Mouse (Mus musculus) forebrain, postnatal 0 days (tissue): Measurements from ENCODE around the gene Gamt. TPM values are rescaled to one million over a fixed set of nuclear protein-coding genes. Genes with fewer than 3 reads are reported as not detected.
"Not testable (repeated sequence)": the region's sequence is repeated elsewhere in the genome, so short reads cannot be mapped to it uniquely, and the experiment has no call there.

ENCODE experiments used
- ATAC-seq: fragments of 200-750 bp; cut with Nextera tagmentation; 2 replicates; pipeline ENCODE4 v1.8.0; 2017; ENCODE audit warnings: mild to moderate bottlenecking, moderate library complexity
- DNase-seq: peaks from one replicate; pipeline ENCODE4 v3.0.0-alpha.2; 2015
- H3K27ac ChIP-seq: fragments of 300-500 bp; sonication (generic); 2 replicates; pipeline ENCODE4 v1.5.1; 2014; ENCODE audit warnings: low read depth, mild to moderate bottlenecking, antibody characterized with exemption, low read length, moderate library complexity, mixed read lengths
- H3K27me3 ChIP-seq: fragments of 300-500 bp; sonication (generic); 2 replicates; pipeline ENCODE4 v1.6.1; 2014; ENCODE audit warnings: mild to moderate bottlenecking, low read length, mixed read lengths; ENCODE audit not compliant: insufficient read depth
- H3K36me3 ChIP-seq: fragments of 300-500 bp; sonication (generic); 2 replicates; pipeline ENCODE4 v1.6.1; 2014; ENCODE audit warnings: mild to moderate bottlenecking, moderate library complexity; ENCODE audit not compliant: insufficient read depth
- H3K4me1 ChIP-seq: fragments of 300-500 bp; sonication (generic); 2 replicates; pipeline ENCODE4 v1.6.1; 2014; ENCODE audit warnings: antibody characterized with exemption; ENCODE audit not compliant: insufficient read depth
- H3K4me2 ChIP-seq: fragments of 300-500 bp; sonication (generic); 2 replicates; pipeline ENCODE4 v1.6.1; 2014; ENCODE audit warnings: low read depth, mild to moderate bottlenecking, moderate library complexity
- H3K4me3 ChIP-seq: fragments of 300-500 bp; sonication (generic); 2 replicates; pipeline ENCODE4 v1.5.1; 2014; ENCODE audit warnings: low read depth, low read length, mixed read lengths
- H3K9ac ChIP-seq: fragments of 300-500 bp; sonication (generic); 2 replicates; pipeline ENCODE4 v1.6.1; 2014; ENCODE audit warnings: mild to moderate bottlenecking
- H3K9me3 ChIP-seq: fragments of 300-500 bp; sonication (generic); 2 replicates; pipeline ENCODE4 v1.6.1; 2016; ENCODE audit warnings: low read length
- CTCF ChIP-seq: sonication (generic); IDR thresholded peaks from 2 replicates; pipeline ENCODE4 v1.5.1; 2016; ENCODE audit warnings: antibody characterized with exemption, control low read depth, low read depth
- WGBS: fragments of 180-500 bp; shearing (Covaris S2); extraction: QIAGEN DNeasy Blood & Tissue Kit; methylation state at CpG from one replicate; pipeline ENCODE4 v1.1.7; 2014; 5-methylcytosine and 5-hydroxymethylcytosine counted together
- microRNA-seq, 2 experiments: library from miRNA; unstranded; fragments of <30 nt; microRNA quantifications; one replicate each; pipeline ENCODE4; 2016
- polyA plus RNA-seq: library from polyadenylated mRNA; unstranded; fragments of >200 nt; fragmentation: Nextera tagmentation; extraction: Ambion mirVana; gene quantifications from 2 replicates; pipeline ENCODE4 v1.2.1, GENCODE M21; 2015
- total RNA-seq: library from RNA; depleted of rRNA; stranded (reverse); fragments of >200 nt; gene quantifications from 2 replicates; pipeline ENCODE4 v1.2.3, GENCODE M21; 2014; rRNA removed

The Gamt gene
- total and polyA plus RNA-seq, 2 experiments from 2014 or later = 18.2 to 21.8 TPM

GRCm38 (mm10) chr10:80220676-80221075, 40.1 kb downstream of the Gamt start:
- WGBS = 44% methylated on average over 6 of the region's 9 CpGs
- Histone ChIP-seq H3K36me3 (no peaks in the 10 kb centered on the region), H3K9ac (no peak overlapping the region), H3K9me3 (no peaks in the 10 kb centered on the region), H3K4me3 (no peak overlapping the region), H3K27ac (no peak overlapping the region), H3K27me3 (no peaks in the 10 kb centered on the region), H3K4me2 (no peak overlapping the region), H3K4me1 (no peaks in the 10 kb centered on the region)
- ATAC-seq (no peak), DNase-seq (no peak)
- TF ChIP-seq CTCF = no peak

DNA sequence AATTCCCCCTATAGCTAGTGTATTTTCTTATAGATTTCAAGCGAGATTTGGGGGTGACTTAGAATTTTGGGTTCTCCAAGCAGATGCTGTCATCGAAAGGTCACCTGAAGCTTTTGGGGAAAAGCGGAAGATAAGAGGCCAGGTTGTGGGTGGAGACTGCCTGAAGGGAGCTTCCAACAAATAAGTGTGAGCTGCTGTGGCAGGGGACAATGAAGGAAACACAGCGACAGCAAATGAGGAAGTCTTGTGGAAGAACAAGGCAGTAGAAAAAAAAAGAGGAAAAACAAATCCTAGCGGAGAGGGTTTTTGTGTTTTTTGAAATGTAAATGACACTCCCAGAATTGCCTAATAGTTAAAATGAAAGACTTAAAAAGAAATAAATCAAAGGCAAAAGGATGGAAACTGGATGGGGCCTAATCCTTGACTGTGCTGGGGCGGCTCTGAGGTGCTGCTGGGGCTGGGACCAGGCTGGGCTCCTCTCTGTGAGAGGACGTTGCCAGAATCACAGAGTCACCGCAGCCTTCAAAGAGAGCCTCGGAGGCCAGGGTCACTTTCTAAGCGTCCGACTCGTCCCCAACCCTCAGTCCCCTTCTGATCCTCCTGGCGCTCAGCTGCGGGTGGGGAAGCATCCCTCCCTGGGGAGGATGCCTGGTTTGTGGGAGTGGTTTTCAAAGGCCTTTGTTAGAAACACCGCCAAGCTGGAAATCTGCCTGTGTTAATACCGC, 45.6 kb downstream of the Gamt start:
- H3K9me3 ChIP-seq = no peaks in the 10 kb centered on the region
- no peak for TF ChIP-seq CTCF
- H3K9ac ChIP-seq = peak overlapping the region; percentile 28; the same call in 1 of the 2 replicates
- 0 out of 2 replicates have a peak overlapping the region, but pooled peaks have one; percentile 21 for H3K27ac ChIP-seq
- no peak for DNase-seq
- H3K4me1 ChIP-seq = no peaks in the 10 kb centered on the region
- H3K27me3 ChIP-seq = no peaks in the 10 kb centered on the region
- H3K4me2 ChIP-seq = no peak overlapping the region
- ATAC-seq = no peak
- H3K4me3 ChIP-seq = no peak overlapping the region
- H3K36me3 ChIP-seq = no peaks in the 10 kb centered on the region
- 19% methylated on average over 16 of the region's 16 CpGs for WGBS

DNA sequence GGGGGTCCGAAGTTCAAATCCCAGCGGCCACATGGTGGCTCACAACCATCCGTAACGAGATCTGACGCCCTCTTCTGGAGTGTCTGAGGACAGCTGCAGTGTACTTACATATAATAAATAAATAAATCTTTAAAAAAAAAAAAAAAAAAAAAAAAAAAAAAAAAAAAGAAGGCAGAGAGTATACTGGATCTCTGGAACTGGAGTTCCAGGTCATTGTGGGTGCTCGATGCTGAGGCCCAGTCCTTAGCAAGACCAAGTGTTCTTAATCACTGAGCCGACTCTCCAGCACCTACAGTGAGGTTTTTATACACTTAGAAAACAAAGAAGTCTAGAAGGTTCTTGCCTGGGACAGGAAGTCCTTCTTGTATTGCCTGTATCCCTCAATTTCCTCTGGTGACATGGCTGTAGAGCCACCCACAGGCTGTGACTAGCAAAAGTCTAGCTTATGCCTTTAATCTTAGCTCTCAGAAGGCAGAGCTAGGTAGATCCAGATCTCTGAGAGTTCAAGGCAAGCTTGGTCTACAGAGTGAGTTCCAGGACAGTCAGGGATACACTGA, 49.2 kb downstream of the Gamt start:
- not testable (repeated sequence) for H3K9ac ChIP-seq, H3K9me3 ChIP-seq, H3K36me3 ChIP-seq, H3K4me3 ChIP-seq, ATAC-seq, H3K4me1 ChIP-seq, H3K27ac ChIP-seq, H3K4me2 ChIP-seq, DNase-seq, H3K27me3 ChIP-seq
- 70% methylated on average over 7 of the region's 7 CpGs for WGBS

DNA sequence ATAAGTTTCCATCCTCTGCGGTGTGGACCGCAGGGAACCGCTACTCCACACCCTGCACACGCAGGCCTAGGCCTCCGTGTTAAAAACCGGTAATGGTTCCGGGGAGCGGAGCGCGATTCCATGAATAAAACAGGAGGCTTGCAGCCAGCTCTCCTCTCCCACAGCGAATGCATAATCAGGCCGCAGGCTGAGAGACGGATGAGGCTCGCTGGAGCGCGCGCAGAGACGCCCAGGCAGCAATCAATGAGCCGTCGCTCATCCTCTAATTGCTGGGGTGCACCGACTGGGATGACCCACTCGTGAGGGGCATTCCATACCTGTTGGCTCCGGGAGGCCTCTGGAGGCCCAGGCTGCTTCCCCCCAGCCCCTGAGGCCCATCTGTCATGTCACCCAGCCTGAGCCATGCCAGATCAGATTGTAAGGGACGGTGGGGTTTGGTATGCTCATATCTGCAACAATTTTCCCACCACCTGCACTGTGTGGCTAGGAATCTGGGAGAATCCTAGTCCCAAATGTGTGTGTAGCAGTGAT, 51.9 kb downstream of the Gamt start:
- DNase-seq (peak; percentile 73), ATAC-seq (peak; percentile 64)
- Histone ChIP-seq H3K9ac (peak overlapping the region; percentile 29), H3K27me3 (no peaks in the 10 kb centered on the region), H3K36me3 (no peaks in the 10 kb centered on the region), H3K9me3 (no peaks in the 10 kb centered on the region), H3K4me2 (peak overlapping the region; percentile 34), H3K27ac (peak overlapping the region; percentile 69), H3K4me1 (peaks cover 7% of the 10 kb centered on the region; the same call in 1 of the 2 replicates), H3K4me3 (no peak overlapping the region)
- WGBS = 4% methylated on average over 24 of the region's 24 CpGs
- TF ChIP-seq CTCF = no peak

GRCm38 (mm10) chr10:80208248-80208647, 52.6 kb downstream of the Gamt start:
- H3K9ac ChIP-seq = no peak overlapping the region
- no peak for TF ChIP-seq CTCF
- H3K27me3 ChIP-seq = no peaks in the 10 kb centered on the region
- no peak overlapping the region for H3K4me2 ChIP-seq
- DNase-seq (no peak), ATAC-seq (no peak)
- no peak overlapping the region for H3K27ac ChIP-seq
- 83% methylated on average over 4 of the region's 4 CpGs for WGBS
- H3K9me3 ChIP-seq = no peaks in the 10 kb centered on the region
- H3K4me3 ChIP-seq = no peak overlapping the region
- peaks cover 7% of the 10 kb centered on the region; the same call in 1 of the 2 replicates for H3K4me1 ChIP-seq
- H3K36me3 ChIP-seq = no peaks in the 10 kb centered on the region

Small RNA genes lying within 50 kb of the gene (microRNA-seq; reads per million reads assigned to microRNA genes)
- gene Mir6911 = 0.85 to 1.5 reads per million in 2 experiments

Other genes with a start within 250 kb of the Gamt start
- 2.3 and 2.4 TPM in 2 replicates for gene Arhgap45, start 244.4 kb downstream of the Gamt start, total RNA-seq
- 1.2 and 1.7 TPM in 2 replicates for gene Arhgap45, start 244.4 kb downstream of the Gamt start, polyA plus RNA-seq
- gene Polr2e, start 221.2 kb downstream of the Gamt start, total RNA-seq = 104 and 129 TPM in 2 replicates
- 168 and 184 TPM in 2 replicates for gene Polr2e, start 221.2 kb downstream of the Gamt start, polyA plus RNA-seq
- gene Gpx4, start 213.8 kb downstream of the Gamt start, total RNA-seq = 401 and 478 TPM in 2 replicates
- gene Gpx4, start 213.8 kb downstream of the Gamt start, polyA plus RNA-seq = 644 and 800 TPM in 2 replicates
- 19.2 and 24.2 TPM in 2 replicates for gene Sbno2, start 155.4 kb downstream of the Gamt start, total RNA-seq
- gene Sbno2, start 155.4 kb downstream of the Gamt start, polyA plus RNA-seq = 4.6 and 6.8 TPM in 2 replicates
- 77.2 and 77.8 TPM in 2 replicates for gene Stk11, start 145.2 kb downstream of the Gamt start, total RNA-seq
- gene Stk11, start 145.2 kb downstream of the Gamt start, polyA plus RNA-seq = 13.6 and 14.8 TPM in 2 replicates
- gene Atp5d, start 122.4 kb downstream of the Gamt start, total RNA-seq = 154 and 193 TPM in 2 replicates
- 633 and 650 TPM in 2 replicates for gene Atp5d, start 122.4 kb downstream of the Gamt start, polyA plus RNA-seq
- 114 and 151 TPM in 2 replicates for gene Cbarp, start 120.2 kb downstream of the Gamt start, total RNA-seq
- gene Cbarp, start 120.2 kb downstream of the Gamt start, polyA plus RNA-seq = 57.5 and 68.2 TPM in 2 replicates
- gene Midn, start 112.7 kb downstream of the Gamt start, total RNA-seq = 91.5 and 120 TPM in 2 replicates
- 19.3 and 21.3 TPM in 2 replicates for gene Midn, start 112.7 kb downstream of the Gamt start, polyA plus RNA-seq
- gene Cirbp, start 95.0 kb downstream of the Gamt start, total RNA-seq = 345 and 424 TPM in 2 replicates
- 834 and 838 TPM in 2 replicates for gene Cirbp, start 95.0 kb downstream of the Gamt start, polyA plus RNA-seq
- 4.2 and 5.0 TPM in 2 replicates for gene 1600002K03Rik, start 88.1 kb downstream of the Gamt start, total RNA-seq
- gene 1600002K03Rik, start 88.1 kb downstream of the Gamt start, polyA plus RNA-seq = 5.0 and 6.0 TPM in 2 replicates
- gene Efna2, start 81.5 kb downstream of the Gamt start, total RNA-seq = 29.0 and 30.9 TPM in 2 replicates
- gene Efna2, start 81.5 kb downstream of the Gamt start, polyA plus RNA-seq = 30.6 and 31.3 TPM in 2 replicates
- 57.6 and 60.7 TPM in 2 replicates for gene Mum1, start 34.6 kb downstream of the Gamt start, total RNA-seq
- gene Mum1, start 34.6 kb downstream of the Gamt start, polyA plus RNA-seq = 41.1 and 50.4 TPM in 2 replicates
- 162 and 212 TPM in 2 replicates for gene Ndufs7, start 11.9 kb downstream of the Gamt start, total RNA-seq
- 343 and 394 TPM in 2 replicates for gene Ndufs7, start 11.9 kb downstream of the Gamt start, polyA plus RNA-seq
- 120 and 122 TPM in 2 replicates for gene Dazap1, start 474 bp upstream of the Gamt start, total RNA-seq
- 42.4 and 46.1 TPM in 2 replicates for gene Dazap1, start 474 bp upstream of the Gamt start, polyA plus RNA-seq
- gene Rps15, start 31.4 kb upstream of the Gamt start, total RNA-seq = 1,181 and 1,718 TPM in 2 replicates
- gene Rps15, start 31.4 kb upstream of the Gamt start, polyA plus RNA-seq = 681 and 897 TPM in 2 replicates
- gene Apc2, start 35.0 kb upstream of the Gamt start, total RNA-seq = 309 and 328 TPM in 2 replicates
- gene Apc2, start 35.0 kb upstream of the Gamt start, polyA plus RNA-seq = 85.3 and 112 TPM in 2 replicates
- 19.2 and 22.8 TPM in 2 replicates for gene 2310011J03Rik, start 59.5 kb upstream of the Gamt start, total RNA-seq
- 32.4 and 35.6 TPM in 2 replicates for gene 2310011J03Rik, start 59.5 kb upstream of the Gamt start, polyA plus RNA-seq
- gene Pcsk4, start 68.5 kb upstream of the Gamt start, total RNA-seq = 3.4 and 3.8 TPM in 2 replicates
- gene Pcsk4, start 68.5 kb upstream of the Gamt start, polyA plus RNA-seq = 7.4 TPM in 2 replicates
- 1.8 and 2.7 TPM in 2 replicates for gene Reep6, start 68.9 kb upstream of the Gamt start, total RNA-seq
- 5.1 and 6.4 TPM in 2 replicates for gene Reep6, start 68.9 kb upstream of the Gamt start, polyA plus RNA-seq
- gene Adamtsl5, start 87.4 kb upstream of the Gamt start, total RNA-seq = 0.31 and 0.33 TPM in 2 replicates
- 0.70 and 0.81 TPM in 2 replicates for gene Adamtsl5, start 87.4 kb upstream of the Gamt start, polyA plus RNA-seq
- 8.3 and 12.9 TPM in 2 replicates for gene Plk5, start 95.4 kb upstream of the Gamt start, total RNA-seq
- gene Plk5, start 95.4 kb upstream of the Gamt start, polyA plus RNA-seq = 4.6 and 7.4 TPM in 2 replicates
- 107 and 120 TPM in 2 replicates for gene Mex3d, start 126.6 kb upstream of the Gamt start, total RNA-seq
- 18.3 and 18.4 TPM in 2 replicates for gene Mex3d, start 126.6 kb upstream of the Gamt start, polyA plus RNA-seq
- 37.9 and 43.9 TPM in 2 replicates for gene Mbd3, start 138.5 kb upstream of the Gamt start, total RNA-seq
- 183 and 196 TPM in 2 replicates for gene Mbd3, start 138.5 kb upstream of the Gamt start, polyA plus RNA-seq
- gene Uqcr11, start 145.8 kb upstream of the Gamt start, total RNA-seq = 230 and 424 TPM in 2 replicates
- 688 and 881 TPM in 2 replicates for gene Uqcr11, start 145.8 kb upstream of the Gamt start, polyA plus RNA-seq
- gene Tcf3, start 172.6 kb upstream of the Gamt start, total RNA-seq = 69.0 and 91.4 TPM in 2 replicates
- 34.3 and 36.1 TPM in 2 replicates for gene Tcf3, start 172.6 kb upstream of the Gamt start, polyA plus RNA-seq
- gene Onecut3, start 233.8 kb upstream of the Gamt start, total RNA-seq = 0.62 and 1.9 TPM in 2 replicates
- 0.03 and 0.18 TPM in 2 replicates for gene Onecut3, start 233.8 kb upstream of the Gamt start, polyA plus RNA-seq